Mouse (Mus musculus) neural tube, postnatal 0 days (tissue): ENCODE results near the gene Sfn. TPM values are rescaled to one million over a fixed set of nuclear protein-coding genes. Genes with fewer than 3 reads are reported as not detected.

Experiments
- microRNA-seq: library from miRNA; unstranded; fragments of <30 nt; microRNA quantifications from one replicate; pipeline ENCODE4, GENCODE M21; 2016
- polyA plus RNA-seq: library from polyadenylated mRNA; unstranded; fragments of >200 nt; fragmentation: Nextera tagmentation; extraction: Ambion mirVana; gene quantifications from 2 replicates; pipeline ENCODE4 v1.2.1, GENCODE M21; 2015

Sfn gene
- polyA plus RNA-seq, result 0.74 and 1.5 TPM in 2 replicates

DNA sequence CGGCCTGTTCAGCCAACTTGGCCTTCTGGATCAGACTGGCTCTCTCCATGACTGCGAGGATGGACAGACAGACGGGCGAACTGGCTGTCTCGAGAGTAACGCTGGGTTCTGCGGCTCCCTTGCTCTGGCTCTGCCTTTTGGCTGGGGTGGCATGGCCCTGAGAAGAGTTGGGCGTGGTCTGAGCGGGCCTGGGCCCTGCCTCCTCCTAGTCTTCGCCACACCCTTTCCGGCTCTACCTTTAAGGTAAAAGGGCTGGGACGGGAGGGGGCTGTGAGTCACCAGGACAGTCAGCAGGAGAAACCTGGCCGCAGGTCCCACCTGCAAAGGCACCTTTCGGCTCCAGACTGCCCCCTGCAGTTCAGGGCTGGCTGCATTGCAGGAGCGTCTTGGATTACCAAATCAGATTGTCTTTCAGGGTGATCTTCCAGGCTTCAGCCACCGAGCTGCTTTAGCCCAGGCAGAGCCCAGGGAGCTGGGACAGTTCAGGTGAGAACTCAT lies at the start of gene Sfn:
Gene Sfn (minus strand): TSS at position 448 of the 498 bp plus-strand sequence.

DNA sequence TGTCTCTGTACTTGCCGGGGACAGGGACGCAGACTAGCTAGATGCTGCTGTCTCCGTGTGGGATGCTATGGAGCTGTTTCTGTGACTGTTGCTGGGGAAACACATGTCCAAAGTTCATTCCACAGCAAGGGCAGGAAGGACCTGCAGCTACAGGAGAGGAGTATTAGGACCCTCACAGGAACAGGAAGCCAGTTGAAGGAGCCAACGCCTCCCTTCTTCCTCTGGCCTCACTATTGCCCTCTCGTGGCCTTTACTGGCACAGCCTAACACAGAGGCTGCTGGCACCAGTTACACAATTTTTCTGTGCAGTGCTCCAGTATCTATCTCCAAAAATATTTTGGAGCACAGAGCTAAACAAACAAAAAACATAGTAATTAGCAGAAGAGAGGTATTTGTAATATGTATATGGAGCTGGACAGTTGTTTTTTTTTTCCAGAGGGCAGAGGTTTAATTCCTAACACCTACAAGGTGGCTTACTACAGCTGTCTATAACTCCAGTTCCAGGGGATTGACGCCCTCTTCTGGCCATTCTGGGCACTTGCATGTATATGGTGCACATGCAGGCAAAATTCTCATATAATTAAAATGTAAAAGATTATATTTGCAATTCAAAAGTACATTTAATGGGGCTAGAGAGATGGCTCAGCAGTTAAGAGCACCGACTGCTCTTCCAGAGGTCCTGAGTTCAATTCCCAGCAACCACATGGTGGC lies 48.2 kb upstream of the Sfn start, which contains the start of gene Zdhhc18:
Gene Zdhhc18 (minus strand): TSS at position 166 of the 711 bp plus-strand sequence.

DNA sequence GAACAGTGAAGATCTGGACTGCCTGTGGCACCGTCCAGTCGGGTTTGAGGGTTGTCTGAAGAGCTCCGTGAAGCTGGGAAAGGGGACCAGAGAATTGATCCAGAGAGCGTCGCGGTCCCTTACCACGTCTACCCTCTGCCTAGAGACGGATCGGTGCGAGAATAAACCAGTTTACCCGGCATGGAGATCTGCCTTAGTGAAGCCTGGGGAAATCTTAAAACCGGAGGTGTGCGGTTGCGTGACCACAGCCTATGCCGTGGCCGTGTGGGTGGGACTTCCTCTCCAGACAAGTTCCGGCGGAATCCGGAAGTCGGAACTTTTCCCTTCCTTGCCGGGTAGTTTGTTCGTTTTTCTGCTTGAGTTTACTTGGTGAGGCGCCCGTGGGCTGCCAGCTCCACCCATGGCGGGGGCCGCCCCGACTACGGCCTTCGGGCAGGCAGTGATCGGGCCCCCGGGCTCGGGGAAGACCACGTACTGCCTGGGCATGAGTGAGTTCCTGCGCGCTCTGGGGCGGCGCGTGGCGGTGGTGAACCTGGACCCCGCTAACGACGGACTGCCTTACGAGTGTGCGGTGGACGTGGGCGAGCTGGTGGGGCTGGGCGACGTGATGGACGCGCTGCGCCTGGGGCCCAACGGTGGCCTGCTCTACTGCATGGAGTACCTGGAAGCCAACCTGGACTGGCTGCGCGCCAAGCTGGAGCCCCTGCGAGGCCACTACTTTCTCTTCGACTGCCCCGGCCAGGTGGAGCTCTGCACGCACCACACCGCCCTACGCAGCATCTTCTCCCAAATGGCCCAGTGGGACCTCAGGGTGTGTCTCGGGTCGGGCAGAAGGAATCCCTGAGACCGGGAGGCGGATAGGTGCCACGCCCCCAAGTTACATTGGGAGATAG lies 17.7 kb downstream of the Sfn start, which contains the start of gene Gpn2:
Gene Gpn2 (plus strand): TSS at position 304 of the 893 bp plus-strand sequence.

DNA sequence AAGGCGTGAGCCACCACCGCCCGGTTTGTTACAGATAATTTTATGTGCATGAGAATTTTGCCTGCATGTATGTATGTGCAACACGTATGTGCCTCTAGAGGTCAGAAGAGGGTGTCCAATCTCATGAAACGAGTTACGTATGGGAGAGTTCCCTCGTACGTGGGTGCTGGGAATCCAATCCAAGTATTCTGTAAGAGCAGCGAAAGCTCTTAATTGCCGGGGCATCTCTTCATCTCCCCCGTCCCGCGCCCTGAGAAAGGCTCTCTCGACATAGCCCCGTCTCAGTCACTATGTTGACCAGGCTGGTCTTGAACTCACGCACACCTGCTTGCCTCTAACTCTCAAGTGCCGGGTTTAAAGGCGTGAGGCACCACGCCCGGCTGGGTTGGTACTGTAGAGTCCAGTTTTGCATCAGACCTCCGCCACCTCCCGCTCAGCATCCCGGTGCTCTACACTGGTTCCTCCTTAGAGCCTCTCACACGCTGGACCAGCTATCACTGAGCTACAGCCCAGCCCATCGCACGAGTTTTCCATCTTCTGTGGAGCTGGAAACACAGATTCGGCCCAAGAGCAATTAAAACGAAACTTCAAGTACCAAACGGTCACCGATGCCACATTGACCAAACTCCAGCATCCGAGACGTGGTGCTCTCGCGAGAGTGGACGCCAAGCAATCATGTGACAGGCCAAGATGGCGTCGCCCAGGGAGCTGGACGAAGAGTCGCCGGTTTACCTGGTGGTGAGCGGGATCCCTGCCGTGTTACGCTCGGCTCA lies 27.7 kb downstream of the Sfn start, which contains the start of gene Gpatch3:
Gene Gpatch3 (plus strand): TSS at position 676 of the 773 bp plus-strand sequence.

DNA sequence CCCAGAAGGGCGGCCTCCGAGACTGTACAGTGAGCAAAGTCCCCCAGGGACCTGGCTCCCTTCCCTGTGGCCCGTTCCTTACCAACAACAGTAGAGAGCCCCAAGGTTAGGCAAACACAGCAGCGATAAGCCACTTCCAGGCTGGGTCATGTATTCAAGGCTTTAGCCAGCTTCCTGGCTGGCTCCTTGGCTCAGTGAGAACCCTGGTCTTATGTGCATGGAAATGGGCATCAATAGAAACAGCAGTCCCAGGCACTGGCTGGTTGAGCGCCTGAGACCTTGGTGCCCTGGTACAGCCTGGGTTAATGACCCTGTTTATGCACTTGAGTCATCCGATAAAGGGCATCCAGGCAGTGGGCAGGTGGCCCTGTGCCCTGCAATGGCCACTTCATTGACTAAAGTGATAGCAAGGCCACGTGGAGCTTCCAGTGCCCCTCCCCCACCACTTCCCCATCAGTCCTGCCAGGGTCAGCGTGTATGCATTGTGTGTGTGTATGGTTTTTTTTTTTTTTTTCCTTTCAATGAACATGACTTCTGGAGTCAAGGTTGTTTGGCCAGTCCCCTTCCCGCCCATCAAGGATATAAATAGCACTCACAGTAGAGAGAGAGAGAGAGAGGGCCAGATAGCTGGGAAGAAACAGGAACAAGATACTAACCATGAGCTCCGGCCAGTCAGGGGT lies 49.1 kb downstream of the Sfn start, which contains the start of gene Nr0b2:
Gene Nr0b2 (plus strand): TSS at position 609 of the 680 bp plus-strand sequence.

Small RNAs within 50 kb of the gene (microRNA-seq; reads per million reads assigned to microRNA genes)
- not detected for gene Gm23158

Other genes with a start within 250 kb of the Sfn start
- 15.2 and 15.3 TPM in 2 replicates for gene Wdtc1, start 248.7 kb downstream of the Sfn start, polyA plus RNA-seq
- gene Slc9a1, start 232.5 kb downstream of the Sfn start, polyA plus RNA-seq, result 7.9 and 10.2 TPM in 2 replicates
- 0.23 and 0.49 TPM in 2 replicates for gene Tent5b, start 122.0 kb downstream of the Sfn start, polyA plus RNA-seq
- gene Trnp1, start 103.6 kb downstream of the Sfn start, polyA plus RNA-seq, result 30.5 and 40.3 TPM in 2 replicates
- gene Kdf1, start 83.2 kb downstream of the Sfn start, polyA plus RNA-seq, result 0.18 TPM in 1 of 2 replicates, not detected in the other
- gene Nudc, start 56.2 kb downstream of the Sfn start, polyA plus RNA-seq, result 251 and 254 TPM in 2 replicates
- gene Nr0b2, start 48.8 kb downstream of the Sfn start, polyA plus RNA-seq, result not detected in 2 replicates
- gene Gpatch3, start 27.4 kb downstream of the Sfn start, polyA plus RNA-seq, result 5.9 and 8.3 TPM in 2 replicates
- gene Gpn2, start 17.8 kb downstream of the Sfn start, polyA plus RNA-seq, result 14.5 and 14.7 TPM in 2 replicates
- gene Zdhhc18, start 48.0 kb upstream of the Sfn start, polyA plus RNA-seq, result 12.9 and 25.0 TPM in 2 replicates
- gene Pigv, start 70.5 kb upstream of the Sfn start, polyA plus RNA-seq, result 14.1 and 14.5 TPM in 2 replicates
- gene Arid1a, start 154.6 kb upstream of the Sfn start, polyA plus RNA-seq, result 17.4 and 21.0 TPM in 2 replicates